Mouse (Mus musculus) c-Kit-positive CD71-negative TER-119-negative erythroid progenitor cells, embryonic 14.5 days (primary cell): ENCODE results near the gene Wif1.

Source experiments
- DNase-seq: peaks from one replicate; pipeline ENCODE4 v3.0.0-alpha.2; 2013; ENCODE audit warnings: low read depth

The Wif1 gene

GRCm38 (mm10) chr10:121033826-121034568, at the start of gene Wif1:
Gene Wif1 (plus strand): TSS chr10:121033960.
- peak; percentile 39 for DNase-seq

- no peak for DNase-seq
Measured at GRCm38 (mm10) chr10:121002135-121002534, 31.6 kb upstream of the Wif1 start.

- DNase-seq = no peak
Measured at GRCm38 (mm10) chr10:121011496-121011895, 22.3 kb upstream of the Wif1 start.

DNA sequence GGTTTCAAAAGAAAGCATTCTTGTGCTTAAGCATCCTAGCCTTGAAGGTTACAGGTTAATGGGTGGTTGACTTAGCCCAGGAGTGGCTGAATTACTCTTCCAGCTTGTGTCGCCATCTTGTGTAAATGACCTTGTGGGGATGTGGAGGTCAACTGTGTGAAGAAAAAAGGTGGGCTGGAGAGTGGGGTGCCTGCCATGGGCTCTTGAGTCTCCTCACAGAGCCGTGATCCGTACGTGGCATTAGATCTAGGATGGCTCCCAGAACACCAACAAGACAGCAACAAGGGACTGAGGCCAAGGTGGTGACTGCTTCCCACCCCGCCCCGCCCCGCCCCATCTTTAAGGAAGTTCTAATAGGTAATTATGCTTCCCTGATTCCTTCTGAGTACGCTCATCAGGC, 17.5 kb upstream of the Wif1 start:
- DNase-seq = no peak

GRCm38 (mm10) chr10:121016711-121017503, 16.9 kb upstream of the Wif1 start:
- DNase-seq = no peak

DNA sequence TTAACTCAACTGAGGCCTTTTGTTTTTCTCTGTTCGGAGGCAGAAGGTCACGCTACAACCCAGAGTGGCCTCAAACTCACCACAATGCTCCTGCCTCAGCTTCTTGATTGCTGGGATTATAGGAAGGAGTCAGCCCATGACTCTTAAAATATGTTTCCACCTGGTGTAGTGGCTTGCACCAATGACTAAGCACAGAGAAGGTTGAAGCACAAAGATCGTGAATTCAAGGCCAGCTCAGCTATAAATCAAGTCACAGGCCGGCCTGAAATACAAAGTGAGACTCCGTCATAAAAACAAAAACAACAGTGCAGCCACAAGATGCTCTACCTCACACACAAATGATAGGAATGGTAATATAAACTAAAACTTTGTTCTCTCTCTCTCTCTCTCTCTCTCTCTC, 10.8 kb upstream of the Wif1 start:
- no peak for DNase-seq

DNA sequence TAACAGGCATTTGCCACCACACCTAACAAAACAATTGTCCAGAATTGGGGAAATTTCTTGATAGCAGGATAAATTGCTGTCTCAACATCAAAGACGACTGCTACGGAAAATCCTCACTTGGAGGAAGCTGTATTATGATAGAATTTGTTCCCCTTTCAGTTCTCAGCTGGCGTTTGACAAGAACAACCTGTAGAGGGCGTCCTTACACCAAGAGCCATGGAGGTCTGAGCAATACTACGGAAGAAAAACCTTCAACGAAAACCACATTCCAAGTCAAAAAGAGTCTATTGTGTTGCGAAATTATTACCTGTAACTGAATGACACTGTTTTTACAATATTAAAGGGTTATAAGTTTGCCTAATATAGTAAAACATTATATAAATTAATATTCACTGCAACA, 2.0 kb upstream of the Wif1 start:
- DNase-seq = peak; percentile 47

GRCm38 (mm10) chr10:121033128-121033791, 500 bp upstream of the Wif1 start:
- DNase-seq = peak; percentile 81

DNA sequence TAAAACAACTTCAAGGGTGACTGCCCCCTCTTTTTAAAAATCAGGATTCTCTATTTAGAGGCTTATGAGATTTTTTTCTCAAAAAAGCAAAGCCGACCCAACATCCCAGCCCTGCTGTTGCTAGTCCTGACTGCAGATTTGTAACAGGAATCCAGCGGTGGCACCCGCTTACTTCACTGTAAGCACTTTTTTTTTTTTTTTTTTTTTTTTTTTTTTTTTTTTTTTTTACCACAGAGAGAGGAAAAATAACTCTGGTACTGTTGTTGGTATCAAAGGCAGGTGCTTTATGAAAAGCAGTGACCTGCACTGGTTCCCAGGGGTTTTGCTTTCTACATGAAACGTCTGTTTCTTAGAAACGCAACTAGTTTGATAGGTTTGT, 798 bp downstream of the Wif1 start:
- no peak for DNase-seq

DNA sequence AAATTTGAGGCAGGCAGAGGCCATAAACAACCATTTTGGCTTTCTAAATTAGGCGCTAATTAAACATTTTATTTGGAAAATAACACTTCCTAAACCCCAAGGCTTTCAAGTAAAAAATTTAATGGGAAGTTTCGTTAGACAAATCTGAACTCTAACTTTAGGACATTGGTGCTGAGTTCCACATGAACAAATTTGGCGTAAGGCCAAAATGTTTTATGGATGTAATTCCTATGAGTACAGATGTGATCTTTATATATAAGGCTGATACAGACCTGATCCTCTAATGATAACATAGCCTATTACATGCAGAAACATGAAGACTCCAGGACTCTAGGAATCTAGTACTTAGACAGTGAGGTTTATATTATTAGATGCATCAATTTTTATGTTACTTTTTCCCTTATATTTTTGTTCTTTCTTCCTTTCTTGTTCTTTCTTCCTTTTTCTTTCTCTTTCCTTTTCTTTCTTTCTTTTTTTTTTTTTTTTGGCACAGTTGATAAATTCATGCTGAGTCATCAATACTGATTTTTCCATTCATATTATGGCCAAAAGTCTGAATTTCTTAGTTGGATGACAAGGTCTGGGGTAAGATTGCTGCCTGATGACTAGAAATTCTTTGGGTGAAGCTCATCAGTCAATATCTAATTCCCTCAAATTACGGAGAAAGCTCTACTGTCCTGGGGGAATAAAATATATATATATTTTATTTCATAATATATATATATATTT, 5.0 kb downstream of the Wif1 start:
- DNase-seq = no peak

DNA sequence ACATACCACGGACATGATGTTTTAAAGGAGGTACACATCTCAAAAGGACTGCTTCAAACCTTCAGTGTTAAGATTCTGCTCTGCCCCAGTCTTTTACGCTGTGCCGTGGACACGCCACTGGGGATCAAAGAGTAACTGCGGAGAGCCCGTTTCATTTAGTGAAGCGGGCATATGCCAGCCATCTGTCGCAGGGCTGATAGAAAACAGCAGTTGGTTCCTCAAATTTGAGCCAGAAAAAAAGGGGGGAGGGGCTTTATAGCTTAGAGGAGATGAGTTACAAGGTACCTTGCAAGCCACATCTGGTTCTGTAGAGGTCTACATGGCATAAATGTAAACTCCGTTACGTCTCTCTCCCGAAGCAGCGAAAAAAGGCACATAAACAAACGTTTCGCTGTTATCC, 7.2 kb downstream of the Wif1 start:
- DNase-seq = no peak

GRCm38 (mm10) chr10:121047440-121047839, 13.7 kb downstream of the Wif1 start:
- DNase-seq = no peak

GRCm38 (mm10) chr10:121052076-121052475, 18.3 kb downstream of the Wif1 start:
- DNase-seq = no peak

- DNase-seq = no peak
Measured at GRCm38 (mm10) chr10:121055452-121056188, 21.9 kb downstream of the Wif1 start.

DNA sequence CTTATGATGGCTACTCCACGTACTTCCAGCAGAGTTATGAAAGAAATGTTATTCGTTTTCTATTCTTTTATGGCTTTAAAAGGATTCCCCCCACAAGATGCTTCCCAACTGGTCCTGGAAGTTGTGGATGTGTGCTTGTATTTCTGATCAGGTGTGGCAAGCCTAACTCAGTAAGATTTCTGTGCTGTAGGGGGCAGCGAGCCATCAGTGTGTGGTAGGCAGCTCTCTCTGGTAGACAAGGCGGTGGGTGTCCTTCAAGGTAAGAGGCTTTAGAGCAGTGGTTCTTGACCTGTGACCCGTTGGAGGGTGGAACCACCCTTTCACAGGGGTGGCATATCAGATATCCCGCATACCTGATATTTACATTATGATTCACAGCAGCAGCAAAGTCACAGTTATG, 23.1 kb downstream of the Wif1 start:
- DNase-seq = no peak

DNA sequence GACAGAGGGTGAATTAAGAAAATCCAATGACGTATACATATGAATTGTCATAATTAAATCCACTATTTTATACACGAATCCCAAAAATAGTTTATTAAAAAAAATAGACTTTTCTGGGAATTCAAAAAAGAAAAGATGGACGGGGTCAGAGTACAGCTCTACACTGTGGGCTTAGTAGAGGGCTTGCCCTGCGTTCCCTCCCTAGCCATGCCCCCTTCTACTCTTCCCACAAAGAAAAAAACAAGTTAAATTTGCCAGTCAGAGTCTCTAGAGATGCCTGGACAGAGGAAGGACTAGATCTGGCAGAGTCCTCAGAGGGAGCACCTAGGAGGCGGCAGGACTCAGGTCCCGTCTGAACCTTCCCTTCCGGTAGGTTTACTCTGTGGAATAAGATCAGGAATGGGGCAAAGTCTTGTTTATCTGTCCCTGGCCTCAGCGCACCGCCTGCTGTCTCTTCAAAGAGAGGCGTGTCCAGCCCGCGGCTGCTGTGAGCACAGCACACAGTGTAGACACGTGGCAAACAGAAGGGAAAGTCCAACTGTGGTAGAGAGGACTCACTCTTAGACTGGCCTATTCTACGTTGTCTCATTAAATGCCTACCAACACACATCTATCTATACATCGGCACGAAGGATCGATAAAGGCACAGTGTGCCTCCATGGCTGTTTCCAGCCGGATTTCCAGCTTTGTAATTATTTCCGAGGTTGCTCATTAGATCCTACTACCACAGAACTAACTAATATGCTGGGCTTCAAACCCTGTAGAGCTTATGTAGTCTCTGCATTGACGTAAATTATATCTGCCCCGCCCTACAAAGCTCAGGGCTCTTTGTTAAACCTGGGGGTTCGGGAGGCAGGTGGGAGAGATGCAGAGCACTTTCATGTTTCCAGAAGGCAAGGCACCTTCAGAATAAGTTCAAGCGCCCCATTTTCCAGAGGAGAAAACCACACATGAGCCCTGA, 25.6 kb downstream of the Wif1 start:
- DNase-seq = no peak

GRCm38 (mm10) chr10:121061336-121061835, 27.6 kb downstream of the Wif1 start:
- no peak for DNase-seq

GRCm38 (mm10) chr10:121062704-121063103, 28.9 kb downstream of the Wif1 start:
- DNase-seq = no peak

DNA sequence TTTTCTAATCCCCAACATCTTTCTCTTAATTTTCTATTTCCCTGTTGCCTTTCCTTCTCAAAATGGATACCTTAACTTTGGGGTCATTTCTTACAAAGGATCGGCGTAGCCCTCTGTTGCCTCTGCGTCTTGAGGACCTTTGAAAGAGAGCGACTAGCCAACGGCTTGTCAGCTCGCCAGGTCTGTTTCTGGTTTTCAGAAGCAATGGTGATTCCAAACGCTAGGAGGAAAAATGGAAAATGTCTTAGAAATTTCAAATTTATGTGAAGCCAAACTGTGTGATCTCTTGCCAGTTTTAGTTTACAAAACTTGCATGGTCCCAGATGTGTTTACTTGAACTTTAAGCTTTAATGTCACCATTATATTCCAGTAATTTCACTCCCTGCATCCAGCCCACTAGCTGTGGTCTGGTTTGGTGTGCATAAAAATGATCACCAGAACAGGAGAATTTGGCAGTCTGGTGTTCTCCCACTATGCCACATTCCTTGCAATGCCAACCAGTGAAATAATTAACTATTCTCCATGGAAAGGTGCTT, 33.7 kb downstream of the Wif1 start:
- no peak for DNase-seq

DNA sequence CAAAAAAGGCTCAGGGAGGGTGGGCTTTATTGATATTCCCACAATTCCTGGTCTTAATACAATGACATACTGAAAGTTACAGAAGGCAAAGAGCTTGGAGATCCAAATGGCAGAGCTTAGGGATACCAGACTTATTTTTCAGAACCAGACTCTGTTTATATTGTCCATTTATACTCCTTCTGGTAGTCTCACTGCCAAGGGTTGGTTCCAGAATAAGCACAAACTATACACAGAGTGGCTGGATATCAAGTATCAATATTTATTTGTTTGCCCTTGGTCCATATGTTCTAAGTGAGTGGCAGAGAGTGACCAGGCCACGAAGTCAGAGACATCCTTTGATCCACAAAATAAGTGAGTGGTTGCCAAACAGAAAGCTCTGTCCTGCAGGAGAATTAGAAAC, 34.2 kb downstream of the Wif1 start:
- no peak for DNase-seq
